Mouse (Mus musculus): ENCODE data around the gene Cyp2c40. TPM values are rescaled to one million over a fixed set of nuclear protein-coding genes. Genes with fewer than 3 reads are reported as not detected.

Gene Cyp2c40
- polyA plus RNA-seq, 1 experiment from 2014 or later, result not detected

Other genes with a start within 250 kb of the Cyp2c40 start
- not detected in 2 replicates for gene Cyp2c67, start 163.8 kb downstream of the Cyp2c40 start, polyA plus RNA-seq (2015; fragmentation: Nextera tagmentation; extraction: Ambion mirVana)
- gene Cyp2c68, start 71.8 kb downstream of the Cyp2c40 start, polyA plus RNA-seq (2015; fragmentation: Nextera tagmentation; extraction: Ambion mirVana), result 0.16 and 0.26 TPM in 2 replicates
- gene Cyp2c69, start 74.0 kb upstream of the Cyp2c40 start, polyA plus RNA-seq (2015; fragmentation: Nextera tagmentation; extraction: Ambion mirVana), result not detected in 2 replicates
- gene Cyp2c37, start 179.6 kb upstream of the Cyp2c40 start, polyA plus RNA-seq (2015; fragmentation: Nextera tagmentation; extraction: Ambion mirVana), result not detected in 2 replicates

All from heart, embryonic 16.5 days (tissue).